Mouse (Mus musculus) midbrain, embryonic 15.5 days (tissue): Measurements from ENCODE around the gene Mzf1. TPM values are rescaled to one million over a fixed set of nuclear protein-coding genes. Genes with fewer than 3 reads are reported as not detected.

Experiments
- ATAC-seq: fragments of 200-750 bp; cut with Nextera tagmentation; replicated peaks from 2 replicates; pipeline ENCODE4 v1.8.0; 2017; ENCODE audit warnings: moderate TSS enrichment
- H3K27ac ChIP-seq: fragments of 300-500 bp; sonication (generic); 2 replicates; pipeline ENCODE4 v1.5.1; 2015; ENCODE audit warnings: mild to moderate bottlenecking, inconsistent platforms
- H3K27me3 ChIP-seq: fragments of 300-500 bp; sonication (generic); replicated peaks from 2 replicates; pipeline ENCODE4 v1.6.1; 2015; ENCODE audit warnings: inconsistent platforms
- H3K36me3 ChIP-seq: fragments of 300-500 bp; sonication (generic); replicated peaks from 2 replicates; pipeline ENCODE4 v1.6.1; 2015; ENCODE audit warnings: inconsistent platforms
- H3K4me1 ChIP-seq: fragments of 300-500 bp; sonication (generic); 2 replicates; pipeline ENCODE4 v1.6.1; 2015; ENCODE audit warnings: inconsistent platforms
- H3K4me2 ChIP-seq: fragments of 300-500 bp; sonication (generic); 2 replicates; pipeline ENCODE4 v1.6.1; 2015; ENCODE audit warnings: inconsistent platforms, mild to moderate bottlenecking, moderate library complexity
- H3K4me3 ChIP-seq: fragments of 300-500 bp; sonication (generic); 2 replicates; pipeline ENCODE4 v1.5.1; 2015; ENCODE audit warnings: mild to moderate bottlenecking, inconsistent platforms
- H3K9ac ChIP-seq: fragments of 300-500 bp; sonication (generic); 2 replicates; pipeline ENCODE4 v1.6.1; 2015; ENCODE audit warnings: mild to moderate bottlenecking, inconsistent platforms
- H3K9me3 ChIP-seq: fragments of 300-500 bp; sonication (generic); 2 replicates; pipeline ENCODE4 v1.6.1; 2016; ENCODE audit warnings: inconsistent platforms
- WGBS: fragments of 180-500 bp; shearing (Covaris S2); methylation state at CpG from one replicate; pipeline ENCODE4 v1.1.7; 2015; ENCODE audit warnings: mixed read lengths; 5-methylcytosine and 5-hydroxymethylcytosine counted together
- polyA plus RNA-seq: library from polyadenylated mRNA; unstranded; fragments of >200 nt; fragmentation: Nextera tagmentation; extraction: Ambion mirVana; gene quantifications from 2 replicates; pipeline ENCODE4 v1.2.1, GENCODE M21; 2015

Mzf1 gene
- polyA plus RNA-seq, 1 experiment from 2014 or later = 10.7 TPM

DNA sequence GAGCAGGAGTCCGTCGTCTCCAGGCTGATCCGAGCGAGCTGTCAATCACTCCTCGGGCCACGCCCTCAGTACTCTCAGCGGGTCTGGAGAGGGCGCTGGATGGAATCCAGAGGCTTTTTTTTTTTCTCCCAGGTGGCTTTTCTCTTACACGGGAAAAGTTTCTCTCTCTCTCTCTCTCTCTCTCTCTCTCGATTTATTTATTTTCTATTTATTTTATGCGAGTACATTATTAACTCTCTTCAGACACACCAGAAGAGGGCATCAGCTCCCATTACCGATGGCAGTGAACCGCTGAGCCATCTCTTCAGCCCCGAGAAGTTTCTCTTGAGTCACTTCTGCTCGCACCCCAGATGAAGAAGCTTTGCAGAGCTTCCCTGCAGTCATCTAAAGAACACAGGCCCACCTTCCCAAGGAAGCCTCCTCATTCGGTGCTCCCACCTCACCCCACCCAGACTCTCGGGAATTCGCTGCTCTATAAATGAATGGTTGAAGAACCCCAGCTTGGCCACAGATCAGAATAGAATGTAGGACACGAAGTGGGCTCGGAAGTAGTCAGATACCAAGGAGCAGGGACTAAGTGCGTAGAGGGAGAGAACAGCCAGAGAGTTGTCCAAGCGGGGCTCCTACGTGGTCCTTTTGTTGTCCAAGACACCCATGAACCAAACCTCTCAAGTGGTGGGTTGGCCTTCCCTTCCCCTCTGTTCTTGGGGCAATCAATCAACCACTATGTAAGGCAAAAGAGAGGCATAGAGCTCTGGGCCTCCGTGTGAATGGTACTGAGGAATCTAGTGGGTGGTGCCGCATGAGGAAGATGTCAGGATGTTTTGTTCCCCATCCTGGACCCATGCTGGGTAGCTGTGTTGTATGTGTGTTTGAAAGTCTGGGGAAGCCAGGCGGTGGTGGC lies 44.3 kb downstream of the Mzf1 start, which contains the start of gene Zbtb45:
Zbtb45 (minus strand) TSS at position 30 of the 904 bp plus-strand sequence.
- Histone ChIP-seq H3K4me2 (peak within 1 kb of the TSS; percentile 79), H3K27me3 (no peaks in the 10 kb centered on the region), H3K27ac (peak within 1 kb of the TSS; percentile 91), H3K36me3 (peaks cover 3% of the 10 kb centered on the region; the same call in 1 of the 2 replicates), H3K4me1 (peaks cover 26% of the 10 kb centered on the region), H3K9ac (peak within 1 kb of the TSS; percentile 65), H3K9me3 (no peaks in the 10 kb centered on the region), H3K4me3 (peak within 1 kb of the TSS; percentile 63)
- WGBS = 10% methylated on average over 26 of the region's 26 CpGs
- no peak for ATAC-seq

DNA sequence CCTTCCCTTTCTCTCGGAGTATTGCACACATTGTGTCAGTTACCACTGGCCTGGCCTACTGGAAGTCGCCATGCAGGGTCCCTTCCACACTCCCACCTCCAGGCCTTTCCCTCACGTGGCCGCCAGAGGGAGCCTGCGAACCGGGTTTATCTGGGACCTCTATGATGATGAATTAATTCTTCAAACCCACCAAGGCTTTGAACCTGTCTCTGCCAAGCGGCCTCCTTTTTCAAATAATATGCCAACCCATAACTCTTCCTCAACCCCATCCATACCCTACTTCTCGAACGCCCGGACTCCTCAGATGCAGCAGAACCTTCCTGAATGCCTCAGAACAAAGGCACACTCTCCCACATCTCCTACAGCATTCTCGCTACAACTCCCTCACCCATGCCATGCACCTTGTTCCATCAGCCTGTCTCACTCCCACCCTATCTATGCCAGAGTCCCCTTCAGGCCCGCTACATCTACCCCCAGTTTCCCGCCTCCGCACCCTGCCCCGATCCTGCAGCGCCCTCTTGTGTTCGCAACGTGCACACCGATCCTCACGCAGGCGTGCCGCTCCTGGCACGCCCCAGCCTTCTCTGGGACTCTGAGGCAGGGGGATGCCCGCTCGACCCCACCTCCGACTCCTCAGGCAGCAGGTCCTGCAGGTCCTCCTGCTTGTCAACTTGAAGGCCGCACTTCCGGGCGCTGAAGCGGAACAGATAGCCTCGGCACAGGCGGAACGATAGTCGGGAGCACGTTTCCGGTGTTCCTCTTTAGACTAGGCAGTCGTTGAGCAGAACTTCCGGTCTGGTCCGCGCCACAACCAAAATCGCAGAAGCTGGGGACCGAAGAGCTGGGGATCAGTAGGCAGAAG lies 45.2 kb downstream of the Mzf1 start:
- H3K27me3 ChIP-seq = no peaks in the 10 kb centered on the region
- H3K27ac ChIP-seq = peak overlapping the region; percentile 91
- H3K4me3 ChIP-seq = peak overlapping the region; percentile 63
- H3K9ac ChIP-seq = peak overlapping the region; percentile 65
- H3K36me3 ChIP-seq = peaks cover 3% of the 10 kb centered on the region
- peaks cover 26% of the 10 kb centered on the region for H3K4me1 ChIP-seq
- WGBS = under 1% methylated on average over 42 of the region's 42 CpGs
- ATAC-seq = peak; percentile 92
- no peaks in the 10 kb centered on the region for H3K9me3 ChIP-seq
- peak overlapping the region; percentile 79 for H3K4me2 ChIP-seq

DNA sequence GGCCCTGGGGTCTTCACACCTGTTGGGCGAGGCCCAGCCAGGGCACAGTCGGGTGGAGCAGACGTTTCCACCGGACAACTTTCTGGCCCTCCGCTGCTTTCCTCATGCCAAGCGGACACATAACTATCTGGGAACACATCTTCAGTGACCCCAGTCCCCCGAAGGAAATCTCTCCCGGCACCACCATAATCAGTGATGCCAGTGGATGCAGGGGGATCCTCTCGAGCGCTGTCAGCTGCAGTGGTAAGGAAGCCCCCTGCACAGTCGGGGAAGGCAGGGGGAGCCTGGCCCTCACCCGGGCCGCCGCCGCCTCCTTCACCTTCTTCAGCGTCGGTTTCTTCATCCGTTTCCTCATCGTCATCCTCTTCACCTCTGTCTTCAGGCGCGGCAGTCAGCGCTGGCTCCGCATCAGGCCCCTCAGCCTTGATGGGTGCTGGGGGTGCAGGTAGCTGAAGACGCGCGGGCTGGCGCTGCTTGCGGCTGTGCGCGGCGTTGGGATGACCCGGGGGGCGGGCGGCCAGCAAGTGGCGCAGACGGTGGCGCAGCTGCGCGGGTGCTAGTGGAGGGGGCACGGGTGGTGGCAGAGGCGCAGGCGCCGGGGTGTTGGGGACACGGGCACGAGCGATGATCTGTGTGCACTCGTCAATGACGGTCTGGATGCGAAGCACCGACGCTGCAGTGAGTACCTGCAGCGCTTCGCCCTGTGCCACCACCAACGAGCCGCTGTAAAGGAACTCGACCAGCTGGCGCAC lies 47.0 kb downstream of the Mzf1 start:
- Histone ChIP-seq H3K4me1 (peaks cover 26% of the 10 kb centered on the region), H3K27me3 (no peaks in the 10 kb centered on the region), H3K27ac (no peak overlapping the region), H3K36me3 (peaks cover 3% of the 10 kb centered on the region), H3K4me2 (peak overlapping the region; percentile 7; the same call in 1 of the 2 replicates), H3K4me3 (no peak overlapping the region; the same call in 1 of the 2 replicates), H3K9ac (no peak overlapping the region), H3K9me3 (no peaks in the 10 kb centered on the region)
- ATAC-seq = no peak
- 45% methylated on average over 57 of the region's 57 CpGs for whole genome bisulfite sequencing

DNA sequence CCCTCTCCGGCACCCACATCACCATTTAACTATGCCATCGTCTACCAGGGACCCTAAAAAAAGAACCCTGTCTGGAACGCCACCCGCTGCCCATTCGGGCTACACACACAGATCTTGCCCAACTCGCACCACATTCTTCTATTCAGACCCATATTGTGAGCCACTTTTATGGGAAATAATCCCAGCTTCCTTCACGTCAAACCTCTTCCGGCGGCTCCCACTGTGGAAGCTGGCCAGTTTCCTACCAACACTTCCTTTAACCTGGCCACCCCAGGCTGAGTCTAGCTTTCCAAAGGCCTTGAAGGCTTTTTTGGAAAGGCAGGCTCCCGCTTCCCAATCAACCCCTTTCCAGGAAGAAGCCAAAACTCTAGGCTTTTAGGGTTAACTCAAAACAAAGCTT lies 48.0 kb downstream of the Mzf1 start:
- no peak overlapping the region for H3K4me2 ChIP-seq
- H3K4me1 ChIP-seq = peaks cover 26% of the 10 kb centered on the region
- H3K27ac ChIP-seq = no peak overlapping the region
- 90% methylated on average over 10 of the region's 10 CpGs for WGBS
- no peak overlapping the region for H3K4me3 ChIP-seq
- no peaks in the 10 kb centered on the region for H3K9me3 ChIP-seq
- no peak overlapping the region for H3K9ac ChIP-seq
- peaks cover 3% of the 10 kb centered on the region for H3K36me3 ChIP-seq
- no peaks in the 10 kb centered on the region for H3K27me3 ChIP-seq
- no peak for ATAC-seq

DNA sequence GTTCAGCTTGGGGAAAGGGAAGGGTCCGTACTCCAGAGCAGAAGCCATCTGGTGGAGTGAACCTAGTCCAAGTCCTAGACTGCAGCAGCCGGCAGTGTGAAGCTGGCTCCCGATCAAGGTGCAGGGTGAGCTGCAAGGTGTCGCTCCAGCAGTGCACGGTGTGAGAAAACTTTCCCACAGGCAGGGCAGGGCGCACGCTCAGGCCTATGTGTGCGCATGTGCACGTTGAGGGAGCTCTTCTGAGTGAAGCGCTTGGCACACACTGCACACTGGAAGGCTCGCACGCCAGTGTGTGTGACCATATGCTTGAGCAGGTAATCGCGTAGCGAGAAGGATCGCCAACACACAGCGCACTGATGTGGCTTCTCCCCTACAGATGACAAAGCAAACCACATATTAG lies 48.6 kb downstream of the Mzf1 start:
- H3K27ac ChIP-seq = no peak overlapping the region
- H3K9me3 ChIP-seq = no peaks in the 10 kb centered on the region
- H3K36me3 ChIP-seq = peaks cover 3% of the 10 kb centered on the region
- no peak for ATAC-seq
- peaks cover 26% of the 10 kb centered on the region for H3K4me1 ChIP-seq
- H3K9ac ChIP-seq = no peak overlapping the region
- H3K4me2 ChIP-seq = no peak overlapping the region
- 89% methylated on average over 17 of the region's 17 CpGs for WGBS
- H3K27me3 ChIP-seq = no peaks in the 10 kb centered on the region
- H3K4me3 ChIP-seq = no peak overlapping the region

DNA sequence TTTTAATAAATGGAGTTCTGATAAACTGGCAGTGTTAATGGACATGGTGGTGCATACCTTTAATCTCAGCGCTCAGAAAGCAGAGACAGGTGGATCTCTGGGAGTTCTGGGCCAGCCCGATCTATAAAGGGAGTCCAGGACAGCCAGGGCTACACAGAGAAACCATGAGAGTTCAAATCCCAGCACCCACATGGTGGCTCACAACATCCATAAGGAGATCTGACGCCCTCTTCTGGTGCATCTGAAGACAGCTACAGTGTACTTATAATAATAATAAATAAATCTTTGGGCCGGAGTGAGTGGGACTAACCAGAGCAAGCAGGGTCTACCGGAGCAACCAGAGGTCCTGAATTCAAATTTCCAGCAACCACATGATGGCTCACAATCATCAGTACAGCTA lies 51.2 kb downstream of the Mzf1 start:
- Histone ChIP-seq H3K9me3 (no peaks in the 10 kb centered on the region), H3K9ac (no peak overlapping the region), H3K4me3 (no peak overlapping the region), H3K36me3 (peaks cover 3% of the 10 kb centered on the region), H3K27ac (no peak overlapping the region), H3K4me2 (no peak overlapping the region), H3K27me3 (no peaks in the 10 kb centered on the region), H3K4me1 (peaks cover 12% of the 10 kb centered on the region)
- no peak for ATAC-seq
- WGBS = 78% methylated on average over 5 of the region's 5 CpGs

DNA sequence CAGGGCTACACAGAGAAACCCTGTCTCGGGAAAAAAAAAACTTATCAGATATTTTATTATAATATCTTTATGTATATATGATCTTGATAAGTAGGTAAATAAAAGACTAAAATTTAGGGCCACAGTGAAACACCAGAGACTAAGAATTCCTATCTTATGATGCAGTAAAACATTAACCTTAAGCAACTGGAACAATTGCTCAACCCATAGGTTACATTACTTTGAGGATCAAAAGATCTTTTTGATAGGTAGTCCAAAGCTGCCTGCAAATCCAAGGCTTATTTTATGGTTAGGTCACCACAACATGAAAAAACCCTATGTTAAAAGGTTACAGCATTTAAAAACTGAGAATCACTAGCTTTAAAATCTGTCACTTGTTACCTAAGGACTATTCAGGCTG lies 53.0 kb downstream of the Mzf1 start:
- Histone ChIP-seq H3K27ac (no peak overlapping the region), H3K4me3 (no peak overlapping the region), H3K27me3 (no peaks in the 10 kb centered on the region), H3K9me3 (no peaks in the 10 kb centered on the region), H3K4me1 (no peaks in the 10 kb centered on the region; the same call in 1 of the 2 replicates), H3K9ac (no peak overlapping the region), H3K4me2 (no peak overlapping the region), H3K36me3 (peaks cover 3% of the 10 kb centered on the region; the same call in 1 of the 2 replicates)
- WGBS = 78% methylated on average over 1 of the region's 1 CpGs
- ATAC-seq = no peak

DNA sequence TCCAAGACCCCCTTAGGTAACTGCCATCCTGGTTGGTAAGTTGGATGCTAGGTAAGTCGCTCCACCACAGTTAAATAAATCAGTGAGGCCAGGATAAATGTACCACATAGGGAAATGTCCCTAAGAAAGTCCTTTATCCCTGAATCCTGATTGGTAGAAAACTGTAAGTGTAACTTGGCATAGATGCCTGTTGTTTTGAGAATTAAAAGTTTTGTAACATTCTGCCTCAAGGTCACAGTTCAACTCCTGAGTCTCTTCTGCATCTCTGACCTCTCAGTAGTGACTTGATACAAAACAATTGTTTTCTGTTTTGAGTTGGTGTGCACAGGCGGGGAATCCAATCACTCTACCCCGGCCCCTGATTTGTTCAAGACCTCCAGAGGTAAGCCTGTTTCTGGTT lies 55.7 kb downstream of the Mzf1 start, which contains the start of gene Trim28:
Trim28 (plus strand) TSS at position 264 of the 400 bp plus-strand sequence.
- Histone ChIP-seq H3K9me3 (no peaks in the 10 kb centered on the region), H3K27me3 (no peaks in the 10 kb centered on the region), H3K27ac (no peak within 1 kb of the TSS), H3K4me2 (no peak within 1 kb of the TSS), H3K9ac (no peak within 1 kb of the TSS), H3K4me3 (no peak within 1 kb of the TSS), H3K36me3 (no peaks in the 10 kb centered on the region), H3K4me1 (no peaks in the 10 kb centered on the region)
- 88% methylated on average over 3 of the region's 3 CpGs for WGBS
- no peak for ATAC-seq

DNA sequence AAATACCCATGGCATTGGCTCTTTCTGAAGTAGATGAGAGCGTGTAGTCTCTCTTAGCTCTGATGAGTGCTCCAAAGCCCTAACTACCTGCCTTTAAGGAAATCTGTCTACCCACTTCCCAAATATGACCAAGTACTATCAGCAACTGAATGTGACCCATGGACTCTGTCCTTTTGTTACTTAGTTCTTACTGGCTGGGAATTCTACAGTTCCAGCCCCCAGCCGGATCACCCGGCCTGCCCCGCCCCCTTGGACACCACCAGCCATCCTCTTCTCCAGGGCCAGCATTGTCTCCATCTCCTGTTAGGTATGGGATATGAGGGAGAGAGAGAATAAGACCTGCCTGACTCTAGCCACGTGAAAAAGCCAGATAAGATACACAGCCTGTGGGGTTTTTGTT lies 56.5 kb downstream of the Mzf1 start, which contains the start of gene Slc27a5:
Slc27a5 (minus strand) TSS at position 140 of the 400 bp plus-strand sequence.
- H3K36me3 ChIP-seq = no peaks in the 10 kb centered on the region
- no peaks in the 10 kb centered on the region for H3K27me3 ChIP-seq
- H3K9ac ChIP-seq = no peak within 1 kb of the TSS
- no peak within 1 kb of the TSS for H3K4me3 ChIP-seq
- H3K4me2 ChIP-seq = no peak within 1 kb of the TSS
- WGBS = 77% methylated on average over 5 of the region's 5 CpGs
- no peak within 1 kb of the TSS for H3K27ac ChIP-seq
- no peaks in the 10 kb centered on the region for H3K4me1 ChIP-seq
- no peak for ATAC-seq
- no peaks in the 10 kb centered on the region for H3K9me3 ChIP-seq

DNA sequence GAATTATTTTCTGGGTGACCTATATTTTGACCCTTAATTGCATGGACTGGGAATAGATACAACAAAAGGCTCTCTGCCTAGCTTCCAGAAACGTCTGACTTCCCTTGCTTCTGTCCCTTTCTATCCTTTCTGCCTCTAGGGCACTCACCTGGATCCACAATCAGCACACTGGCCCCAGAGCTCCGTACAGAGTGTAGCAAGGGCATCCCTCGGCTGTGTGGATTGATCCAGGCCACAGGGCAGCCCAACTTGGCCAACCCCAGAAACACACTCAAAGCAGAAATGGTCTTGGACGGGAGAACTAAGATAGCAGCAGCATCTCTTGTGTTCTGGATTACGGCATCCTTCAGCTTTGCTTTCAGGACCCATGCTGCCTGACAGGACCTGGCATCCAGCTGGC lies 57.3 kb downstream of the Mzf1 start:
- Histone ChIP-seq H3K4me2 (no peak overlapping the region), H3K27ac (no peak overlapping the region), H3K27me3 (no peaks in the 10 kb centered on the region), H3K9me3 (no peaks in the 10 kb centered on the region), H3K9ac (no peak overlapping the region), H3K4me3 (no peak overlapping the region), H3K4me1 (no peaks in the 10 kb centered on the region), H3K36me3 (no peaks in the 10 kb centered on the region)
- WGBS = 72% methylated on average over 5 of the region's 5 CpGs
- ATAC-seq = no peak

DNA sequence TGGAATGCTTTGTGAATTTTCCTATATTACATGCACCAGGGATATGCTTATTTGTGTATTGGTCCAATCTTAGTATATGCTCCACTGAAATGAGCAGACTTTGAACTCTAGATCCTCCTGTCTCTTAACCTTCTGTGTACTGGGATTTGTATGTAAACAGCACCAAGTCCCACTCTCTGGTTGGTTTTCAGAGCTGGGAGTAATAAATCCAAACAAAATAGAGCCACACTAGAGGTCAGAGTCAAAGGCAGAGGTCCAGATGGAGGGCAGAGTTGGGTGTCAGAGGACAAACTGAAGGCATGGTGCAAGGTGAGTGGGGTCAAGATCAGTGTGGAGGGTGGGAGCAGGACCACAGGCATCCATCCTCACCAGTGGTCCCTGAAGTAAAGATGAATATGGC lies 58.7 kb downstream of the Mzf1 start:
- Histone ChIP-seq H3K36me3 (no peaks in the 10 kb centered on the region), H3K4me3 (no peak overlapping the region), H3K9me3 (no peaks in the 10 kb centered on the region), H3K4me2 (no peak overlapping the region), H3K4me1 (no peaks in the 10 kb centered on the region), H3K9ac (no peak overlapping the region), H3K27me3 (no peaks in the 10 kb centered on the region), H3K27ac (no peak overlapping the region)
- ATAC-seq = no peak

DNA sequence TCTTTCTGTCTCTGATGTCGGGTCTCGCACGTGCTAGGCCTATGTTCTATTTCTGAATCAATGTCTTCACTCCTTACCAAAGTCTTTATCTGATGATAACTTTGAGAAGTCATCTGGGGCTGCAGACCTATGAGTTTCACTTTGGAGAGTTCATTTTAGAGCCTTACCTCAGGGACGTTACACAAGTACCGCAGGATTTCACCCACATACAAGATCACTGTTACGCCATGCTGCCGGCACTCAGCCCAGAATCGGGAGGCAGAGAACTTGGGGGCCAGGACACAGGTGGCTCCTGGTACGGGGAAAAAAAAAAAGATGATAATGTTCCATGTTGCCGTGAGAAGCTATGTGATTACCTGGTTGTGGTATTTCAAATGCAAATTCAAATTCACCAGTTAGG lies 61.4 kb downstream of the Mzf1 start:
- no peak overlapping the region for H3K4me2 ChIP-seq
- no peak overlapping the region for H3K27ac ChIP-seq

More for the DNA sequence above, 61.4 kb downstream of the Mzf1 start:
- Histone ChIP-seq H3K9ac (no peak overlapping the region), H3K27me3 (no peaks in the 10 kb centered on the region), H3K4me3 (no peak overlapping the region), H3K4me1 (no peaks in the 10 kb centered on the region), H3K36me3 (no peaks in the 10 kb centered on the region), H3K9me3 (no peaks in the 10 kb centered on the region)
- no peak for ATAC-seq
- 89% methylated on average over 10 of the region's 10 CpGs for WGBS
